Mouse (Mus musculus) retina, adult 2 months (tissue): Measurements from ENCODE around the gene Tenm4.

ENCODE experiments used
- DNase-seq: peaks from one replicate; pipeline ENCODE4 v3.0.0-alpha.2; 2012; ENCODE audit warnings: low read depth, low spot score

The Tenm4 gene

GRCm38 (mm10) chr7:96242328-96243185 is 71.5 kb downstream of the Tenm4 start:
- DNase-seq: no peak

DNA sequence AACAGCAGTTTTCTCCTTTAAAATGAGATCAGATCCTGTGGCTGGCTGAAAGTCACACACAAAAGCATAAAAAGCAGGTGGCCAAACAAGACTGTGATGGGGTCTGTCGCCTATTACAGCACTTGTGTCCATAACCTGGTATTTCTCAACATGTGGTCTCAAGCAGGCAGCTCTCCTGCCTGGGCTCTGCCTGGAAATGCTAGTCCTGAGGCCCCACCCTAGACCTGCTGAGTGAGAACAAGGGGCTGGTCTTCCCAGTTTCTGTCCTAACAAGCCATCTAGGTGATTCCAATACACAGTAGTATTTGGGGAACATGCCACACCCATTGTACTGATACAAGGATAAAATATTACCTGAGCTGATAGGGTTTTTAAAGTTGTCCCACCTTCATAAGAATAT is 73.8 kb downstream of the Tenm4 start:
- no peak for DNase-seq

DNA sequence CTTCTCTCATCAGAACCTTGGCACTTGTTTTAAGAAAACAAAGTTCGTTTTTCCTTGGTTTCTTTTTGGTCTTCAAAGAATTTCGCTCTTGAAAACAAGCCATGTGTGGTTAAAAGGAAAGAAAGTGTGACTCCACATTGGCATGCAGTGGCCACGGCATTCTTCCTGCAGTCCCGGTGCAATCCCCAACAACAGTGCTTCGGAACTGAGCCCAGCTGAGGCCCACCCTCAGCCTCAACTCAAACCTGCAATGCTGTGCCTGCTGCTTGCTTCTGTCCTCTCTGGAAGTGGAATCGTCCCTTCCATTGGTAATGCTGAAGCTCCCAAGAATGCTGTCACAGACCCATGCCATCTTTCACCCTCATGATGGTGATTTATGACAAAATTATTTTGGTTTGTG is 88.6 kb downstream of the Tenm4 start:
- DNase-seq: no peak

DNA sequence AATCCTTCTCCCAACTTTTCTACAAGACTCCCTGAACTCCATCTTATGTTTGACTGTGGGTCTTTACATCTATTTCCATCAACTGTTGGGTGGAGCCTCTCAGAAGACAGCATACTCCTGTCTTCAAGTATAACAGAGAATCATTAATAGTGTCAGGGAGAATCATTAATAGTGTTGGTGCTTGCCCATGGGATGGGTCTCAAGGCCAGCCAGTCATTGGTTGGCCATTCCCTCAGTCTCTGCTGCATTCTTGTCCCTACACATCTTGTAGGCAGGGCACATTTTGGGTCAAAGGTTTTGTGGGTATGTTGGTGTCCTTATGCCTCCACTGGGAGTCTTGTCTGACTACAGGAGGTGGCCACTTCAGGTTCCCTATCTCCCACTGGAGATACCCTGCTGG is 91.1 kb downstream of the Tenm4 start:
- no peak for DNase-seq

- no peak for DNase-seq
Measured at GRCm38 (mm10) chr7:96265941-96266340, 94.9 kb downstream of the Tenm4 start.

DNA sequence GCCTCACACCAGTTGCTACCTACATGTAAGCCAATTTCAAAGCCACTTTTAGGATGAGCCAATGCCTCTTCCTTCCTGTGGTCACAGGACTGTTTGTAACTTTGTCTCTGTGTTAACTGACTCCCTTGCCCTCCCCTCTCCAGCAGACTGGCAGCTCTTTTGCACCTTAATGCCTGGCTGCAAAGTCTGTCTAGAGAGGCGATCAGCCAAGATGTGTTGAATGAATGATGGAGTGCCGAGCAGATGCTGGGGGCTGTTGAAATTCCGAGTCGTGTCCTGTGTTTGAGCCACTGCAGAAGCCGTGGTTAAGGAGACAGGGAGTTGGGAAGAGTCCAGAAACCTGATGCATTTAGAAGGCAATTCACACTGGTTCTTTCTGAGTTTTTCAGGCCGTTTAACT is 96.2 kb downstream of the Tenm4 start:
- no peak for DNase-seq

GRCm38 (mm10) chr7:96270684-96271083 is 99.6 kb downstream of the Tenm4 start:
- no peak for DNase-seq

DNA sequence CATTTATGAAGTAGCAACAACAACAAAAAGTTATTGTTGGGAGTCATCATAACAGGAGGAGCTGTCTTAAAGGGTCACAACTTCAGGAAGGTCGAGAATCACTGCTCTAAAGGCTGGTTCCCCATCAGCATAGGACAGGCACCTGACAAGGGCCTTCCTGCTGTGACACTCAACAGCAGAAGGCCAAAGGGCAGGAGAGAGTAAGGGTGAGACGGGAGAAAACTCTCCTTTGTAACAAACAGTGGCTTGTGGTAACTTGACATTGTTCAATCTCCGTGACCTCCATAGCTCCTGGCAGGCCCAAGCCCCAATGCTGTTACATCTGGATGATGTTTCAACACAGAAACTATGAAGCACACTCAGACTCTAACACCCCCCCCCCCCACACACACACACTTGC is 101.0 kb downstream of the Tenm4 start:
- DNase-seq: no peak

DNA sequence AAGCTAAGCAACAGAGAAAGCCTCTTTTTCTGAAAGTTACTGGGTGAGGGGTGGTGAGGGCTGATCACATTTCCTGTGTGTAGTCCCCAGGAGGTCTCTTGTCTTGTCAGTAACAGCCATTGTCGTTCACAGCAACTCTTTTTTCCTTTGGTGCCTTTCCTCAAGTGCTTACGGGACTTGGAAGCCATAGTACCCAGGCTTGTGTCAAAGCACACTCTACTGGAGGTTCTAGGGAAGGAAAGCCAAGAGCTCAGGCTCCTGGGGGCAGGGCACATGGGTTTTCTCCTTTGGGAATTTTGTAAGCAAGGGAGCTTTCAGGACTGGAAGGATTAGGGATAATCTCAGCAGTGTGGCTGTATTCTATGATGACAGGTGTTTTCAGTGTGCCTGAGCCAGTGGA is 103.4 kb downstream of the Tenm4 start:
- DNase-seq: no peak

DNA sequence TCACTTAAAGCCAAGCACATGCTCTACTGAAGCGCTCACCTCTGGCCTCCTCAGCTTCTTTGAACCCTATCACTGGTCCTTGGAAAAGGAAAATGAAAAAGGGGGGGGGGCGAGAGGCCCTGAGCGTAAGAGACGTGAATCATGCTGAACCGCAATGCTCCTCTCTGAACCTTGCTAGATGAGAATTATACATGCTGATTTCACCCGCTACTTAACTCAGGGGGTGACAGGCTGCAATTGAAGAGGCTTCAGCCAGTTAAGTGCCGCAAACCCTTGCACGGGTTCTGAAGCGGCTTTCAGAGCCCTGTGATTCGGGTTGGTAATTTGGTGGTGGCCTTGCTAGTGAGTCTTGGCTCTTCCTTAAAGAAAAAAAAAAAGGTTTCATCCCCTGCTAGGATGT is 106.5 kb downstream of the Tenm4 start:
- no peak for DNase-seq

- no peak for DNase-seq
Measured at GRCm38 (mm10) chr7:96278378-96278777, 107.3 kb downstream of the Tenm4 start.

GRCm38 (mm10) chr7:96280795-96281194 is 109.7 kb downstream of the Tenm4 start:
- DNase-seq: no peak

DNA sequence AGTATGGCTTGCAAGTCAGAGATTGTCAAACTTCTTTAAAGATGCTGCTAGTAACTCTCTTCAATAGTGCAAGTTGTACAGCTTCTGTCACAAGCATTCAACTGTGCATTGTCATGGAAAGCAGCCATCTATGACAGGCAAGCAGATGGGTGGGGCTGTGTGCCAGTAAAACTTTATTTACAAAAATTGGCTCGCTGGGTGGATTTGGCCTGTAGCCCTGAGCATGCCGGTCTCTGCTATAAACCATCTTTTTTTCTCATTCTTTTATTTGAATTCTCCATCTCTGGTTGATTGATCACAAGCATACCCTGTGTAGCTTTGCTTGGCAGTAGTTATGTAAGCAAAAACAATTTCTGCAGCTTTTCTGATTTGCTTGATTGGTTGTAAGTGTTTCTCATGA is 119.5 kb downstream of the Tenm4 start:
- DNase-seq: no peak

DNA sequence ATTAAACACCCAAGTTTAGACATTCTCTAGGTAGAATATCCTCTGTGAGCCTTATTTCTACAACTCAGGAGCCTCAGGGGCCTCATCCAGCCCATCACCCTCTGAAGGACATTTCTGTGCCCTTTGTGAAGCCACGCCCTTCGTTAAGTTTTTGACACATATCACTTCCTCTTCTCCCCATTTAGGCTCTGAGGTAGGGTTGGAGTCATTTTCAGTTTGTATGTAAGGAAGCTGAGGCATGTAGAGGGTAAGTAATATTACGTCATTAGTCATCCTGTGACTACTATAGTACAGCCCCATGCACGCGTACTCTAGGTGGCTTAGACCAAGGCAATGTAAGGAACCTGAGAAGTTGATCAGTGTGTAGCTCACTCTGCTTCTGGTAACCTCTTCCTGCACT is 124.9 kb downstream of the Tenm4 start:
- no peak for DNase-seq

DNA sequence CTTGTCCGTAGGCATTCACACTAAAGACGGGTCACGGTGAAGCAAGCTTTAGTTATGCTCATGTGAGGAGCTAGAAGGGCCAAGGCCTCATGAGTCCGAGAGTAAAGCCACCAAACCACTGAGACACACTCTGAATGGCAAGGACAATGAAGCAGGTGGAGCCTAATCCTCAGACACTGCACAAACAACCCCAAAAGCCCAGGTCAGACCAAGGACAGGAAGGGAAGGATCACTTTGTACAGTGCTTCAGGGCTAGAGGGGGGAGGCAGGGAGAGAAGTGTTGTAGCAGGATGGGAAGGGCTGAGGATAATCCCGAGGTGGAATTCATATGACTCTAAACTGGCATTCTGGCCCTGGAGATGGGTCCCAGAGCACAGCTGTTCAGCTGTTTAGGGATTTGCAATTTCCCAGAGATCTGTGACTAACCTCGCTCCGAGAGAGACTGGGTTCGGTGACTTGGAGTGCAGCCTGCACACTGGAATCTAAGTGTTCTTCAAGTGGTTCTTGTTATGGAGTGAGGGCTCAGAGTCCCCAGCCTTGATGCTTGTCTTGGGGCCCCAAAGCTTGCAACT is 129.9 kb downstream of the Tenm4 start:
- no peak for DNase-seq

DNA sequence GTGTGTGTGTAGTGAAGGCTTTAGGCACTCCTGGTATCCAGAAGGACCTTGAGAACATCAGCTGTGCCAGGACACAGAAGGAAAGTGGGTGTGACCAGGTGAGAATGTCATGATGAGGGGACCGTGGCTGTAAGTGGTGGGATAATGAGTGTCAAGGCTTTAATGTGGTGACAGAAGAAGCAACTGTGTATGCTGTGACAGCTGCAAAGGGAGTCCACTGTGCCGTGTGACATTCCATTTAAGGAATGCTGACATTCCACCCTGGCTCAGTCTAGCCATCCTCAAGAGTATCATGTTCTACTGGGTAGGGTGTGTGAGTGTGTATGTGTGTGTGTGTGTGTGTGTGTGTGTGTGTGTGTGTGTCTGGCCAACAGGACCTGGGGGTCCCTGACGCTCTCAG is 130.8 kb downstream of the Tenm4 start:
- DNase-seq: no peak

DNA sequence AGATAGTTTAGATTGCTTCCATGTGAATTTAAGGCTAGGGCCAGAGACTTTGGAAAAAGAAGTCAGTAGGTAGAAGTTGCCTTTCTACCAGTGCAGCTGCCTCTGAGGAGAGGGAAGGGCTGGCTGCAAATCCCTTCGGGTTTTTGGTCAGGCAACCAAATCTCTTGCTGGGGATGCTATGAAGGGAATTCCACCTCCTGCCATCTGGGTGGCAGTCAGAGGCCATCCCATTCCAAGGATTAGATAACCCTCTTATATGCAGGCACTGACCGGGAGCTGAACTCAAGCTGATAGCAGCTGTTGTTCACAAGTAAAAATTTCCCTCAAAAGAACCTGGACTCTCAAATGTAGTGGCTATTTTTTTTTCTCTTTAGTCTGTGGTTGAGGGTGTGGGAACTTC is 132.9 kb downstream of the Tenm4 start:
- no peak for DNase-seq

- DNase-seq: no peak
Measured at GRCm38 (mm10) chr7:96305382-96305935, 134.4 kb downstream of the Tenm4 start.

GRCm38 (mm10) chr7:96308106-96308505 is 137.1 kb downstream of the Tenm4 start:
- no peak for DNase-seq

GRCm38 (mm10) chr7:96329343-96329742 is 158.3 kb downstream of the Tenm4 start:
- no peak for DNase-seq

DNA sequence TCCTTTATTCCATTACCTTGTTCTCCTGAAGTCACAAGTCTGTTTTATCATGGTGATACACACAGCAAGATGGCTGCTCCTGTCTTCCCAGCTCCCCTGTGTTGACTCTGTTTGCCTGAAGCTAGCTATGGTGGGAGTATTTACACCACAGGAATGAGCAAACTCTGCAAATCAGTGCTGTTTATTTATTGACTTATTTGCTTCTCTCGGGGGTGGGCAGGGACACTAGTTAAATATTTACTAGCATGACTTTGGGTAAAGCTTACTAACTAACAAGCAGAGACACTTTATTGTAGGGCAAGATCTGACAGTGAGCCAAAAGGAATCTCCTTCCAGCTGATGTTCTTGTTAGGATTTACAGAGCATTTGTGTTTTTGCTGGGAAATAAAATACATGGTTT is 160.1 kb downstream of the Tenm4 start:
- DNase-seq: no peak

DNA sequence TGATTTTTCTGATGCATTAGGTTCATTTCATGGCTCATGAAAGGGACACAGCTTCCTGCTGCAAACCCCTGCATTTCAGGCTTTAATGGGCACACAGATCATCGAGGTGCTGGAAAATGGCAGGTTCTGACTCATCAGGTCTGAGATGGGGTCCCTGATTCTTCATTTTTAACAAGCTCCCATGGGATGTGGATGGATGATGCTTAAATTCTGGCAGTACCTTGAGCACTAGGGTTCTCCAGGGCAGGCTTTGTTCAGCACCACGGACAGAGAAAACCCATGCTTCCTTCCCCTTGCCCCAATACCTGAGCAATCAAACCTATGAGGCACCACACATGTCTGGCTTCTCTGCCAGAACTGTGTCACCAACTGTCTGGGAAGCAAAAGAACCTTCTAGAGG is 163.3 kb downstream of the Tenm4 start:
- DNase-seq: no peak

- DNase-seq: no peak
Measured at GRCm38 (mm10) chr7:96336376-96336775, 165.3 kb downstream of the Tenm4 start.
